Mouse (Mus musculus): ENCODE measurements around the gene 2700097O09Rik. TPM values are rescaled to one million over a fixed set of nuclear protein-coding genes. Genes with fewer than 3 reads are reported as not detected.
"Not testable (repeated sequence)": the region's sequence is repeated elsewhere in the genome, so short reads cannot be mapped to it uniquely, and the experiment has no call there.

Gene 2700097O09Rik
- total and polyA plus RNA-seq, 3 experiments: 14.6 to 18.3 TPM; not detected in 1

GRCm38 (mm10) chr12:55080601-55080942, 662 bp upstream of the 2700097O09Rik start:
- peak; percentile 43 for DNase-seq (ENCODE audit: low read depth, low spot score)
- not testable (repeated sequence) for H3K4me1 ChIP-seq (ENCODE audit: control insufficient read depth in 1 of 2, insufficient read depth in 2 of 2, low read length in 2 of 2); H3K27me3 ChIP-seq (ENCODE audit: control insufficient read depth in 1 of 2, insufficient read depth in 2 of 2, low read length in 2 of 2); H3K9me3 ChIP-seq (replicated peaks; ENCODE audit: insufficient read depth, low read length); H3K36me3 ChIP-seq (ENCODE audit: control insufficient read depth in 1 of 2, insufficient read depth in 2 of 2, low read length in 2 of 2)
- Histone ChIP-seq H3K27ac (ENCODE audit: control insufficient read depth, low read depth, low read length) (peak overlapping the region; percentile 50; the same call in 1 of the 2 replicates), H3K79me2 (ENCODE audit: control insufficient read depth, insufficient read depth, low read length, poor library complexity) (peaks cover 21% of the 10 kb centered on the region), H3K4me3 (ENCODE audit: control insufficient read depth in 1 of 2, insufficient read depth in 1 of 2, low read depth in 2 of 2, low read length in 2 of 2) (peak overlapping the region; percentile 62 to 64), H3K9ac (ENCODE audit: control insufficient read depth, low read depth, low read length, poor library complexity, severe bottlenecking) (peak overlapping the region; percentile 63)

DNA sequence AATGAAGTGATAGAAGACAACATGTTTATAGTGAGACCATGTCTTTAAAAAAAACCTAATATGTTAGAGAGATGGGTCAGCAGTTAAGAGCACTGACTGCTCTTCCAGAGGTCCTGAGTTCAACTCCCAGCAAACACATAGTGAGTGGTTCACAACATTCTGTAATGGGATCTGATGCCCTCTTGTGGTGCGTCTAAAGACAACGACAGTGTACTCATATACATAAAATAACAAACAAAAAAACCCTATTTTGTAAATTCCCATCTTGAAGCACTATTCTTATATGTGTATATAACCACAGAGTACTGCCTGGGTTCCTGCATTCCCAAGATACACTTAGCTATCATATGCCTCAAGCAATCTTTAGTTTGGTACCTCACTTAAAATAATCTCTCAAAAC, 1.2 kb downstream of the 2700097O09Rik start:
- TF ChIP-seq ZC3H11A (IDR thresholded peaks at IDR 0.05; ENCODE audit: low read depth, low read length): peak; percentile 52; the same call in 1 of the 2 replicates
- peak; percentile 70 for TF ChIP-seq SMC3 (IDR thresholded peaks at IDR 0.05; ENCODE audit: low read depth, low read length)
- peak; percentile 50; the same call in 1 of the 2 replicates for TF ChIP-seq RAD21 (IDR thresholded peaks at IDR 0.05; ENCODE audit: low read depth, low read length)
- peak in 2 of 3 experiments; percentile 17 to 51; a peak in 4 of 6 replicates for TF ChIP-seq CTCF (IDR thresholded peaks at IDR 0.05 in 2 of 3, conservative IDR thresholded peaks at IDR 0.05 in 1 of 3; ENCODE audit: control insufficient read depth in 1 of 3, insufficient read depth in 1 of 3, low read depth in 2 of 3, low read length in 3 of 3, poor library complexity in 1 of 3, severe bottlenecking in 1 of 3)
- Histone ChIP-seq H3K4me3 (ENCODE audit: control insufficient read depth in 1 of 2, insufficient read depth in 1 of 2, low read depth in 2 of 2, low read length in 2 of 2) (peak overlapping the region in 1 of 2 experiments; percentile 93; a peak in 1 of 4 replicates), H3K79me2 (ENCODE audit: control insufficient read depth, insufficient read depth, low read length, poor library complexity) (peaks cover 30% of the 10 kb centered on the region), H3K4me1 (ENCODE audit: control insufficient read depth in 1 of 2, insufficient read depth in 2 of 2, low read length in 2 of 2) (peaks cover 3 to 12% of the 10 kb centered on the region in 2 experiments; a peak in 3 of 4 replicates), H3K9ac (ENCODE audit: control insufficient read depth, low read depth, low read length, poor library complexity, severe bottlenecking) (peak overlapping the region; percentile 40; the same call in 1 of the 2 replicates), H3K36me3 (ENCODE audit: control insufficient read depth in 1 of 2, insufficient read depth in 2 of 2, low read length in 2 of 2) (peaks cover 0 to 15% of the 10 kb centered on the region in 2 experiments; a peak in 3 of 4 replicates)
- not testable (repeated sequence) for H3K27me3 ChIP-seq (ENCODE audit: control insufficient read depth in 1 of 2, insufficient read depth in 2 of 2, low read length in 2 of 2); H3K9me3 ChIP-seq (replicated peaks; ENCODE audit: insufficient read depth, low read length); H3K27ac ChIP-seq (ENCODE audit: control insufficient read depth, low read depth, low read length)
- DNase-seq (ENCODE audit: low read depth, low spot score): peak; percentile 54

DNA sequence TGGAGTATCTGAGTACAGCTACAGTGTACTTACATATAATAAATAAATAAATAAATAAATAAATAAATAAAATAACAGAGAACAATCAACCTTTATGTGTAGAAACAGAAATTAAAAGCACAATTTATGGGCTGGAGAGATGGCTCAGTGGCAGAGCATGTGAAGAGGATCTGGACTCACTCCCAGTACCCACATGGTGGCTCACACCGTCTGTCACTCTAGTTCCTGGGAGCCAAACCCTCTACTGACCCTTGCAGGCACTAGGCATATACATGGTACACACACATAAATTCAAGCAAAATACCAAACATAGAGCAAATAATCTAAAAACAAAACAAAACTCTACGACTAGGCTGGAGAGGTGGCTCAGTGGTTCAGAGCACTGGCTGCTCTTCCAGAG, 4.6 kb downstream of the 2700097O09Rik start:
- H3K36me3 ChIP-seq (ENCODE audit: control insufficient read depth in 1 of 2, insufficient read depth in 2 of 2, low read length in 2 of 2): peaks cover 0 to 20% of the 10 kb centered on the region in 2 experiments; a peak in 3 of 4 replicates
- no peaks in the 10 kb centered on the region for H3K27me3 ChIP-seq (ENCODE audit: control insufficient read depth in 1 of 2, insufficient read depth in 2 of 2, low read length in 2 of 2)
- peaks cover 28% of the 10 kb centered on the region for H3K79me2 ChIP-seq (ENCODE audit: control insufficient read depth, insufficient read depth, low read length, poor library complexity)
- no peak overlapping the region for H3K4me3 ChIP-seq (ENCODE audit: control insufficient read depth in 1 of 2, insufficient read depth in 1 of 2, low read depth in 2 of 2, low read length in 2 of 2)
- no peak overlapping the region for H3K27ac ChIP-seq (ENCODE audit: control insufficient read depth, low read depth, low read length)
- no peak overlapping the region for H3K9ac ChIP-seq (ENCODE audit: control insufficient read depth, low read depth, low read length, poor library complexity, severe bottlenecking)
- TF ChIP-seq ZKSCAN1 (IDR thresholded peaks at IDR 0.05; ENCODE audit: low read depth, low read length) (no peak), MAZ (IDR thresholded peaks at IDR 0.05; ENCODE audit: low read depth, low read length) (no peak), ZC3H11A (IDR thresholded peaks at IDR 0.05; ENCODE audit: low read depth, low read length) (0 out of 2 replicates have a peak, but pooled peaks have one; percentile 10), MYC (IDR thresholded peaks at IDR 0.05; ENCODE audit: low read depth, low read length) (0 out of 2 replicates have a peak, but pooled peaks have one; percentile 9), SMC3 (IDR thresholded peaks at IDR 0.05; ENCODE audit: low read depth, low read length) (peak; percentile 33; the same call in 1 of the 2 replicates)
- peaks cover 8 to 15% of the 10 kb centered on the region in 2 experiments for H3K4me1 ChIP-seq (ENCODE audit: control insufficient read depth in 1 of 2, insufficient read depth in 2 of 2, low read length in 2 of 2)
- no peaks in the 10 kb centered on the region for H3K9me3 ChIP-seq (replicated peaks; ENCODE audit: insufficient read depth, low read length)
- no peak for DNase-seq (ENCODE audit: low read depth, low spot score)

GRCm38 (mm10) chr12:55073686-55074085, 6.2 kb downstream of the 2700097O09Rik start:
- Histone ChIP-seq H3K4me1 (ENCODE audit: control insufficient read depth in 1 of 2, insufficient read depth in 2 of 2, low read length in 2 of 2) (peaks cover 5 to 12% of the 10 kb centered on the region in 2 experiments), H3K4me3 (ENCODE audit: control insufficient read depth in 1 of 2, insufficient read depth in 1 of 2, low read depth in 2 of 2, low read length in 2 of 2) (no peak overlapping the region)

More at GRCm38 (mm10) chr12:55073686-55074085, 6.2 kb downstream of the 2700097O09Rik start:
- Histone ChIP-seq H3K27ac (ENCODE audit: control insufficient read depth, low read depth, low read length) (peak overlapping the region; percentile 49), H3K9me3 (replicated peaks; ENCODE audit: insufficient read depth, low read length) (no peaks in the 10 kb centered on the region), H3K36me3 (ENCODE audit: control insufficient read depth in 1 of 2, insufficient read depth in 2 of 2, low read length in 2 of 2) (peaks cover 0 to 16% of the 10 kb centered on the region in 2 experiments; a peak in 3 of 4 replicates), H3K9ac (ENCODE audit: control insufficient read depth, low read depth, low read length, poor library complexity, severe bottlenecking) (peak overlapping the region; percentile 22; the same call in 1 of the 2 replicates), H3K27me3 (ENCODE audit: control insufficient read depth in 1 of 2, insufficient read depth in 2 of 2, low read length in 2 of 2) (no peaks in the 10 kb centered on the region), H3K79me2 (ENCODE audit: control insufficient read depth, insufficient read depth, low read length, poor library complexity) (peaks cover 26% of the 10 kb centered on the region)
- peak; percentile 52 for DNase-seq (ENCODE audit: low read depth, low spot score)
- TF ChIP-seq SIN3A (IDR thresholded peaks at IDR 0.05; ENCODE audit: low read length) (0 out of 2 replicates have a peak, but pooled peaks have one; percentile 33), ELF1 (IDR thresholded peaks at IDR 0.05; ENCODE audit: low read depth, low read length) (no peak; the same call in 1 of the 2 replicates), EP300 (IDR thresholded peaks at IDR 0.05; ENCODE audit: low read depth in 1 of 2, low read length in 2 of 2) (peak; percentile 60 to 62; a peak in 2 of 4 replicates), CHD1 (IDR thresholded peaks at IDR 0.05; ENCODE audit: low read depth, low read length) (no peak), TAL1 (IDR thresholded peaks at IDR 0.05; ENCODE audit: low read length) (peak; percentile 56), TCF12 (IDR thresholded peaks at IDR 0.05; ENCODE audit: low read depth, low read length) (peak; percentile 77), GATA1 (IDR thresholded peaks at IDR 0.05; ENCODE audit: low read depth, low read length) (peak; percentile 88), MYC (IDR thresholded peaks at IDR 0.05; ENCODE audit: low read depth, low read length) (peak; percentile 62; the same call in 1 of the 2 replicates), MXI1 (IDR thresholded peaks at IDR 0.05; ENCODE audit: low read depth, low read length) (peak; percentile 13; the same call in 1 of the 2 replicates), RCOR1 (IDR thresholded peaks at IDR 0.05; ENCODE audit: low read depth, low read length) (0 out of 2 replicates have a peak, but pooled peaks have one; percentile 6), KAT2A (conservative IDR thresholded peaks at IDR 0.05; ENCODE audit: low read depth, low read length) (no peak), E2F4 (IDR thresholded peaks at IDR 0.05; ENCODE audit: borderline replicate concordance, low read depth, low read length) (no peak), POLR2AphosphoS2 (IDR thresholded peaks at IDR 0.05; ENCODE audit: low read length) (no peak)

Measured in MEL (cell line).